Mouse (Mus musculus): ENCODE results near the gene Galnt5.

- TF ChIP-seq POLR2A (IDR thresholded peaks at IDR 0.05; ENCODE audit: insufficient read depth, low read depth, low read length) (no peak), CTCF (IDR thresholded peaks at IDR 0.05; ENCODE audit: insufficient read depth, low read depth, low read length) (no peak)
These were observed 82.2 kb downstream of the Galnt5 start for GRCm38 (mm10) chr2:58079849-58080248.
